Mouse (Mus musculus): ENCODE measurements around the gene Mcf2l.

Mcf2l gene

GRCm38 (mm10) chr8:12955362-12955879 is 81.8 kb downstream of the Mcf2l start:
- no peak for DNase-seq

- DNase-seq: no peak
Observed at GRCm38 (mm10) chr8:12955880-12956279, 82.3 kb downstream of the Mcf2l start.

- DNase-seq: no peak
Observed at GRCm38 (mm10) chr8:12956941-12957340, 83.3 kb downstream of the Mcf2l start.

GRCm38 (mm10) chr8:12957419-12957818 is 83.8 kb downstream of the Mcf2l start:
- DNase-seq: no peak

- no peak for DNase-seq
Observed at GRCm38 (mm10) chr8:12960609-12961008, 87.0 kb downstream of the Mcf2l start.

GRCm38 (mm10) chr8:12961211-12961610 is 87.6 kb downstream of the Mcf2l start:
- DNase-seq: no peak

- DNase-seq: no peak
Observed at GRCm38 (mm10) chr8:12961821-12962534, 88.4 kb downstream of the Mcf2l start.

GRCm38 (mm10) chr8:12962541-12963380 is 89.2 kb downstream of the Mcf2l start:
- no peak for DNase-seq

GRCm38 (mm10) chr8:12976290-12976689 is 102.7 kb downstream of the Mcf2l start:
- no peak for DNase-seq

GRCm38 (mm10) chr8:12976723-12977122 is 103.1 kb downstream of the Mcf2l start:
- no peak for DNase-seq

- DNase-seq: no peak
Observed at GRCm38 (mm10) chr8:12977325-12977724, 103.7 kb downstream of the Mcf2l start.

- no peak for DNase-seq
Observed at GRCm38 (mm10) chr8:12978308-12978707, 104.7 kb downstream of the Mcf2l start.

- peak; percentile 64 for DNase-seq
Observed at GRCm38 (mm10) chr8:12978726-12979125, 105.1 kb downstream of the Mcf2l start.

- no peak for DNase-seq
Observed at GRCm38 (mm10) chr8:12983681-12984467, 110.3 kb downstream of the Mcf2l start.

- no peak for DNase-seq
Observed at GRCm38 (mm10) chr8:12984601-12985243, 111.1 kb downstream of the Mcf2l start.

- DNase-seq: no peak
Observed at GRCm38 (mm10) chr8:12985259-12985658, 111.7 kb downstream of the Mcf2l start.

- DNase-seq: no peak
Observed at GRCm38 (mm10) chr8:12987571-12987970, 114.0 kb downstream of the Mcf2l start.

- no peak for DNase-seq
Observed at GRCm38 (mm10) chr8:12988722-12989430, 115.3 kb downstream of the Mcf2l start.

GRCm38 (mm10) chr8:12991411-12991810 is 117.8 kb downstream of the Mcf2l start:
- DNase-seq: no peak

GRCm38 (mm10) chr8:12994468-12994867 is 120.9 kb downstream of the Mcf2l start:
- no peak for DNase-seq

- DNase-seq: no peak
Observed at GRCm38 (mm10) chr8:12995481-12995880, 121.9 kb downstream of the Mcf2l start.

GRCm38 (mm10) chr8:12996831-12997275 is 123.2 kb downstream of the Mcf2l start:
- no peak for DNase-seq
